Mouse (Mus musculus) lung, postnatal 4 days (tissue): ENCODE data around the gene Axl.

ENCODE experiments used
- DNase-seq, 2 experiments: peaks; one replicate each; pipeline ENCODE4 v3.0.0; 2021

The Axl gene

DNA sequence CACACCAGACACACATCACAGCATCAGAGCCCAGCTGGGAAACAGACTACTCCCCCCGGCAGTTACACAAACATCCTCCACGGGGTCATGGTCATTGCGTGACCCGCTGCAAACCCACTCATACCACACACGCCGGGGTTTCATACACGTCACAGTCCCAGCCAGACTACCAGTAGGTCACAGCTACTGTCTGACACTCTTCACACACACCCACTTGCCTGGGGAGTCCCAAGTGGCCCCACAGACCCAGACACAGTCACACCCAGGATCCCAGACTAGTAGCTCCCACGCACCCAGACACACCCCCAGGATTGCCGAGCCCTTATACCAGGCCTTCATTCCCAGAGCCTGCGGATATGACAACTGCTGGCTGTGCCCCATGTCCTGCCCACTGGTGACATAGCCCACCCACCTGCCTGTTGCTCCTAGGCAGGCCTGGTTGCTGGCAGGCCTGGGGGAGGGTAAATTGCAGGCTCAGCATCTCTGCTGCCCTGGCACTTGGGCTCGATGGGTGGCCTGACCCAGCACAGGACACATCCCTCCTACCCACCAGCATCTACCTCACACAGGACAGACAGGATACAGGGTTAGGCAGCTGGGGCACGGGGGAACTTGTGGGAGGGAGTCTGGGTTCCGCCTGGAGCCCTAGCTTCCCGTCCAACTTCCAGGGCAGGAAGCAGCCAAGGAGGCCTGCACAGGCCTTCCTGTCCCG is 80.8 kb downstream of the Axl start:
- peak; percentile 82 to 92 for DNase-seq
